Mouse (Mus musculus): ENCODE measurements around the gene Snai1. TPM values are rescaled to one million over a fixed set of nuclear protein-coding genes. Genes with fewer than 3 reads are reported as not detected.

Snai1 gene
- polyA plus RNA-seq (2012; rRNA removed), result 4.3 and 4.5 TPM in 2 replicates

GRCm38 (mm10) chr2:167537476-167538297, at the start of gene Snai1:
Gene Snai1 (plus strand): TSS chr2:167538195.

GRCm38 (mm10) chr2:167491757-167492708, 46.0 kb upstream of the Snai1 start, which contains the start of gene Rnf114:
Gene Rnf114 (plus strand): TSS chr2:167492645.

GRCm38 (mm10) chr2:167492713-167493636, 45.0 kb upstream of the Snai1 start, which contains the start of gene Spata2:
Gene Spata2 (minus strand): TSS chr2:167492887.

Other genes with a start within 250 kb of the Snai1 start
- 29.9 and 37.3 TPM in 2 replicates for gene B4galt5, start 189.0 kb upstream of the Snai1 start, polyA plus RNA-seq (2012; rRNA removed)
- gene Slc9a8, start 116.5 kb upstream of the Snai1 start, polyA plus RNA-seq (2012; rRNA removed), result 36.3 and 36.4 TPM in 2 replicates
- gene Rnf114, start 45.5 kb upstream of the Snai1 start, polyA plus RNA-seq (2012; rRNA removed), result 99.2 and 101 TPM in 2 replicates
- 36.9 and 41.0 TPM in 2 replicates for gene Spata2, start 45.3 kb upstream of the Snai1 start, polyA plus RNA-seq (2012; rRNA removed)
- gene Ube2v1, start 93.9 kb downstream of the Snai1 start, polyA plus RNA-seq (2012; rRNA removed), result 123 and 141 TPM in 2 replicates
- 6.4 and 7.0 TPM in 2 replicates for gene Gm20431, start 123.3 kb downstream of the Snai1 start, polyA plus RNA-seq (2012; rRNA removed)
- 6.5 and 11.2 TPM in 2 replicates for gene Cebpb, start 150.7 kb downstream of the Snai1 start, polyA plus RNA-seq (2012; rRNA removed)
- gene Tmem189, start 151.6 kb downstream of the Snai1 start, polyA plus RNA-seq (2012; rRNA removed), result 49.9 and 51.5 TPM in 2 replicates